ENCODE assay signal across 11 mouse cellular contexts in the genomic region with DNA sequence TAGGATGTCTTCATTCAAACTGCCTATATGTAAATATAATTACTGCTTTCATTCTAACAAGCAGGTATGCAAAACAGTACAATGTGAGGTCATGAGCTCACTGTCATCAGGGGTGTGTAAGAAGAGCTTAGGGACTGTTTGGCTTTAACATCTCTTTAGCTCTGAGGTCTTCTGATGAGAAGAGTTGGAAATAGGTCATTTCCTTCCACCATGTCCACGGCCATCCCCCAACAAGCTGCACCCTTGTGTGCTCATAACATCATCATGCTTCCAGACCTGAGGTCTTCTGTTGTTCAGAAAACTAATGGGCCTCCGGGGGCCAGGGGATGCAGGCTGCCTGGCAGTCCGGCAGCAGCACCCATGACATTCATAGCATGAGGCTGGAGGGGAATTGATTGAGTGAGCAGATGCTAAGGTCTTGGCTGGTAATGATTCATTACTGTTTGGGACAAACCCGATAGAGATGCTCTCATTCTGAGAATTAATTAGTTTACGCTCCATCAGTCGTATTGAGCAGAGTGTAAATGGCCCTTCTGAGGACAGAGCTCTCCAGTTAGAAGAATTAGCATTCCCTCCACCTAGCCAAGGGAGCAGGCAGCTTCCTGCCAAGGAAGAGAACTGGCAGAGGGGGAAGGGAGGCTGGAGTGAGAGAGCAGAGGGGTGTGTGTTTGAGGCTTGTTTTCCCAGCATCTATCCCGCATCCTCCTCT.
DNase-seq lines count a peak whose midpoint lies in the region; ATAC-seq and TF ChIP-seq lines count a peak whose summit lies in the region.
"Had no signal": no experiment of that assay in that cellular context is flagged by ENCODE, and none has a peak within 500 bp of the region (broad histone marks: within the 10 kb centered on the region; RNA-seq: fewer than 3 reads in every experiment).

No protein-coding gene starts in this region.

- H3K9me3 ChIP-seq in embryonic facial prominence, embryonic 14.5 days (ENCODE audit: control insufficient read depth, low read length), result 0 out of 2 replicates have a peak, but pooled peaks cover 3% of the 10 kb centered on the region
- 0 out of 2 replicates have a peak, but pooled peaks cover 3% of the 10 kb centered on the region for H3K9me3 ChIP-seq in intestine, embryonic 16.5 days (ENCODE audit: control insufficient read depth, low read length)
- H3K9me3 ChIP-seq in midbrain, postnatal 0 days (ENCODE audit: low read length), result no peaks in the 10 kb centered on the region
- H3K9me3 ChIP-seq in lung, postnatal 0 days (ENCODE audit: low read length), result no peaks in the 10 kb centered on the region
- H3K9me3 ChIP-seq: embryonic facial prominence, embryonic 12.5 days had no signal

- H3K36me3 ChIP-seq in embryonic facial prominence, embryonic 14.5 days (ENCODE audit: control insufficient read depth, insufficient read depth, low read length), result no peaks in the 10 kb centered on the region
- H3K36me3 ChIP-seq in intestine, embryonic 16.5 days (ENCODE audit: control insufficient read depth, insufficient read depth, low read length), result no peaks in the 10 kb centered on the region
- H3K36me3 ChIP-seq in midbrain, postnatal 0 days (ENCODE audit: insufficient read depth, low read length), result no peaks in the 10 kb centered on the region
- H3K36me3 ChIP-seq in lung, postnatal 0 days (ENCODE audit: insufficient read depth, low read length), result no peaks in the 10 kb centered on the region
- H3K36me3 ChIP-seq: embryonic facial prominence, embryonic 12.5 days had no signal

- no peaks in the 10 kb centered on the region for H3K4me1 ChIP-seq in embryonic facial prominence, embryonic 14.5 days (ENCODE audit: control insufficient read depth, insufficient read depth, low read length)
- H3K4me1 ChIP-seq in intestine, embryonic 16.5 days (ENCODE audit: control insufficient read depth, insufficient read depth, low read length), result no peaks in the 10 kb centered on the region
- no peaks in the 10 kb centered on the region for H3K4me1 ChIP-seq in midbrain, postnatal 0 days (ENCODE audit: insufficient read depth, low read length)
- H3K4me1 ChIP-seq in lung, postnatal 0 days (ENCODE audit: insufficient read depth, low read depth, low read length), result no peaks in the 10 kb centered on the region
- H3K4me1 ChIP-seq: embryonic facial prominence, embryonic 12.5 days had no signal

- peak; percentile 68; the same call in 1 of the 2 replicates for ATAC-seq in embryonic facial prominence, embryonic 14.5 days (ENCODE audit: low read depth)
- ATAC-seq in intestine, embryonic 16.5 days, result peak; percentile 28; the same call in 1 of the 2 replicates
- ATAC-seq in midbrain, postnatal 0 days (ENCODE audit: low FRiP score), result peak; percentile 92
- ATAC-seq in lung, postnatal 0 days, result no peak

- peak; percentile 71 for DNase-seq in brain, adult 2 months (ENCODE audit: low read depth, low spot score)
- DNase-seq in embryonic facial prominence, embryonic 14.5 days (ENCODE audit: low spot score), result peak; percentile 41
- DNase-seq in midbrain, postnatal 0 days (ENCODE audit: low spot score), result peak; percentile 92
- DNase-seq in ovary, postnatal 36 days (ENCODE audit: low spot score), result no peak
- no peak for DNase-seq in urinary bladder, postnatal 10 days (ENCODE audit: low spot score)
- DNase-seq in lung, postnatal 0 days (ENCODE audit: low spot score), result no peak
- DNase-seq in kidney, adult 11 months, result no peak
- DNase-seq: heart, postnatal 10 days; lung, adult 2 months had no signal

- no peaks in the 10 kb centered on the region for H3K27me3 ChIP-seq in embryonic facial prominence, embryonic 14.5 days (replicated peaks; ENCODE audit: control insufficient read depth, insufficient read depth, low read length)
- no peaks in the 10 kb centered on the region for H3K27me3 ChIP-seq in intestine, embryonic 16.5 days (replicated peaks; ENCODE audit: control insufficient read depth, insufficient read depth, low read length)
- H3K27me3 ChIP-seq in midbrain, postnatal 0 days (ENCODE audit: insufficient read depth, low read length), result no peaks in the 10 kb centered on the region
- H3K27me3 ChIP-seq in lung, postnatal 0 days (replicated peaks; ENCODE audit: insufficient read depth, low read length), result no peaks in the 10 kb centered on the region
- H3K27me3 ChIP-seq: embryonic facial prominence, embryonic 12.5 days had no signal

- H3K4me3 ChIP-seq in embryonic facial prominence, embryonic 14.5 days (ENCODE audit: low read depth, low read length), result no peak overlapping the region
- no peak overlapping the region for H3K4me3 ChIP-seq in intestine, embryonic 16.5 days (ENCODE audit: low read length)
- no peak overlapping the region for H3K4me3 ChIP-seq in midbrain, postnatal 0 days (ENCODE audit: low read depth, low read length)
- no peak overlapping the region for H3K4me3 ChIP-seq in lung, postnatal 0 days (ENCODE audit: low read depth, low read length)
- H3K4me3 ChIP-seq: embryonic facial prominence, embryonic 12.5 days had no signal

- WGBS in embryonic facial prominence, embryonic 14.5 days, result 54% methylated on average over 7 of the region's 7 CpGs
- 52% methylated on average over 7 of the region's 7 CpGs for WGBS in intestine, embryonic 16.5 days
- WGBS in midbrain, postnatal 0 days, result 36% methylated on average over 7 of the region's 7 CpGs
- 54% methylated on average over 7 of the region's 7 CpGs for WGBS in lung, postnatal 0 days

- no peak overlapping the region for H3K27ac ChIP-seq in embryonic facial prominence, embryonic 14.5 days (replicated peaks; ENCODE audit: low read depth, low read length)
- H3K27ac ChIP-seq in intestine, embryonic 16.5 days (ENCODE audit: low read length), result no peak overlapping the region
- peak overlapping the region; percentile 55 for H3K27ac ChIP-seq in midbrain, postnatal 0 days (ENCODE audit: low read depth, low read length)
- H3K27ac ChIP-seq in lung, postnatal 0 days (ENCODE audit: low read length), result no peak overlapping the region
- H3K27ac ChIP-seq: embryonic facial prominence, embryonic 12.5 days had no signal

- H3K4me2 ChIP-seq in embryonic facial prominence, embryonic 14.5 days (ENCODE audit: low read depth, low read length), result no peak overlapping the region
- H3K4me2 ChIP-seq in intestine, embryonic 16.5 days (ENCODE audit: low read depth, low read length), result no peak overlapping the region
- no peak overlapping the region for H3K4me2 ChIP-seq in midbrain, postnatal 0 days (ENCODE audit: low read depth, low read length, poor library complexity, severe bottlenecking)
- no peak overlapping the region for H3K4me2 ChIP-seq in lung, postnatal 0 days (replicated peaks; ENCODE audit: low read depth, low read length)
- H3K4me2 ChIP-seq: embryonic facial prominence, embryonic 12.5 days had no signal

- TF ChIP-seq EP300 in lung, postnatal 0 days (IDR thresholded peaks at IDR 0.05), result no peak

- H3K9ac ChIP-seq in embryonic facial prominence, embryonic 14.5 days (ENCODE audit: low read depth, low read length), result no peak overlapping the region
- H3K9ac ChIP-seq in intestine, embryonic 16.5 days (ENCODE audit: low read depth, low read length), result no peak overlapping the region
- H3K9ac ChIP-seq in midbrain, postnatal 0 days (replicated peaks; ENCODE audit: low read length, poor library complexity, severe bottlenecking), result no peak overlapping the region
- H3K9ac ChIP-seq in lung, postnatal 0 days (replicated peaks; ENCODE audit: low read depth), result no peak overlapping the region
- H3K9ac ChIP-seq: embryonic facial prominence, embryonic 12.5 days had no signal

- no peak; the same call in 1 of the 2 replicates for TF ChIP-seq CTCF in midbrain, postnatal 0 days (IDR thresholded peaks at IDR 0.05)
- TF ChIP-seq CTCF in lung, postnatal 0 days (IDR thresholded peaks at IDR 0.05), result no peak

Comparison
In these comparisons a context has a peak if more than half of its experiments do, and no peak if none do; other contexts are left out.
1. DNase-seq: peak in brain, adult 2 months (single experiment), embryonic facial prominence, embryonic 14.5 days (single experiment) and midbrain, postnatal 0 days (single experiment); none in ovary, postnatal 36 days (single experiment), urinary bladder, postnatal 10 days (single experiment), lung, postnatal 0 days (single experiment) and kidney, adult 11 months (single experiment).